Mouse (Mus musculus) cerebellum, adult 2 months (tissue): ENCODE measurements around the gene Tcl1b4.

Experiments
- CTCF ChIP-seq: fragments of 200-500 bp; IDR thresholded peaks from 2 replicates; pipeline ENCODE4 v1.5.1; 2011; ENCODE audit warnings: low read depth, mild to moderate bottlenecking, control low read depth, low read length, moderate library complexity, borderline replicate concordance; ENCODE audit not compliant: insufficient read depth
- POLR2A ChIP-seq: fragments of 200-500 bp; IDR thresholded peaks from 2 replicates; pipeline ENCODE4 v1.6.1; 2011; ENCODE audit warnings: low read length, control low read depth, borderline replicate concordance; ENCODE audit not compliant: insufficient read depth

- TF ChIP-seq CTCF (no peak), POLR2A (no peak)
These were observed 42.4 kb upstream of the Tcl1b4 start, which contains the start of gene Tcl1b1 for GRCm38 (mm10) chr12:105159390-105159789.
